11 mouse cellular contexts compared by ENCODE assay signal in the genomic region with DNA sequence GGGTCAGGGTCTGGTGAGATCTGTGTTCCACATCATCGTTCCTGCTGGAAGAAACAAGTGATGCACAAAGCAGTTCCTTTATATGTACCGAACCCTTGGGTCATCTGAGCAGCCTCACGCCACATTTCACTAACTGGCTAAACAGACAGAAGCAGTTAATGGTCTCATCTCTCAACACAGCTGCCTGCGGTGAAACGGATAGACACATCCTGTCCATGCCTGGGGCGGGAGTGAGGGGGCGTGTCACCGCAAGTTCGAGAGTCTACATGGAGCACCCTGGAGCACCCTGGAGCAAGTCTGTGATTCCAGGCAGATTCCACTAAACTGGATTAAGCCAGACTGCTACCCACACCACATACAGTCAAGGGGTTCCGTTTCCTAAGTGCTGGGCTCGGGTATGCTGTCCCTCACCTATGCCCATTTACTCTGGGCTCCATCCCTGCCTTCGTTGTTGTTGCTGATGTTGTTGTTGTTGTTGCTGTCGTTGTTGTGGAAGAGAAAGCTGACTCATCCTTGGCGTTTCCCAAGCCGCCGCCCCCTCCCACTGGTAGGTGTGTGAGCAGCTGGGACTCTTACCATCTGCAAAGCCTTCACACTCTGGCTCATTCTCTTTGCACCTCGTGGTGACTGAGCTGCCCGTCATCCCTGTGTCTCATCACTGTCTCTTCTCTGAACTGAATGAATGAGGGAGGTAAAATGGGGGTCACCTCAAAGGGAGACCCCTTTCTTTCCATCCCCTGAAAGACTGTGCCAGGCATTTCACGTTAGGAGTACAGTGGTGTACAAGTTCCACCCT.
DNase-seq lines count a peak whose midpoint lies in the region; ATAC-seq lines count a peak whose summit lies in the region.
"Had no signal": no experiment of that assay in that cellular context is flagged by ENCODE, and none has a peak within 500 bp of the region (broad histone marks: within the 10 kb centered on the region; RNA-seq: fewer than 3 reads in every experiment).

No protein-coding gene starts in this region.

- no peaks in the 10 kb centered on the region for H3K27me3 ChIP-seq in kidney, embryonic 16.5 days (ENCODE audit: insufficient read depth, low read length)
- no peaks in the 10 kb centered on the region for H3K27me3 ChIP-seq in midbrain, embryonic 16.5 days (ENCODE audit: control insufficient read depth, insufficient read depth, low read depth, low read length)
- H3K27me3 ChIP-seq in midbrain, embryonic 13.5 days = no peaks in the 10 kb centered on the region

- peak; percentile 28 for DNase-seq in embryo, embryonic 10 days (ENCODE audit: low spot score)
- DNase-seq in embryo, embryonic 10.5 days (ENCODE audit: low spot score) = no peak
- DNase-seq in kidney, adult 9 months = no peak
- DNase-seq in thymus, postnatal 14 days = peak; percentile 85
- DNase-seq in heart, adult 9 months (ENCODE audit: low spot score in 2 of 2) = no peak
- DNase-seq: adrenal gland, adult 2 months; cerebellum, postnatal 25 days had no signal

- no peaks in the 10 kb centered on the region for H3K36me3 ChIP-seq in kidney, embryonic 16.5 days (ENCODE audit: insufficient read depth, low read length)
- no peaks in the 10 kb centered on the region for H3K36me3 ChIP-seq in midbrain, embryonic 16.5 days (ENCODE audit: control insufficient read depth, insufficient read depth, low read length)
- no peaks in the 10 kb centered on the region for H3K36me3 ChIP-seq in midbrain, embryonic 13.5 days

- no peak overlapping the region for H3K4me3 ChIP-seq in kidney, embryonic 16.5 days (ENCODE audit: low read length)
- H3K4me3 ChIP-seq in midbrain, embryonic 16.5 days (ENCODE audit: low read depth, low read length) = no peak overlapping the region
- H3K4me3 ChIP-seq in midbrain, embryonic 13.5 days (replicated peaks) = no peak overlapping the region

- H3K9me3 ChIP-seq in kidney, embryonic 16.5 days (ENCODE audit: low read length) = no peaks in the 10 kb centered on the region
- no peaks in the 10 kb centered on the region for H3K9me3 ChIP-seq in midbrain, embryonic 16.5 days (replicated peaks; ENCODE audit: control insufficient read depth, low read length, poor library complexity, severe bottlenecking)
- H3K9me3 ChIP-seq in midbrain, embryonic 13.5 days = no peaks in the 10 kb centered on the region

- 47% methylated on average over 19 of the region's 19 CpGs for WGBS in kidney, embryonic 16.5 days
- 78% methylated on average over 19 of the region's 19 CpGs for WGBS in midbrain, embryonic 16.5 days
- 81% methylated on average over 19 of the region's 19 CpGs for WGBS in midbrain, embryonic 13.5 days

- H3K27ac ChIP-seq in kidney, embryonic 16.5 days (ENCODE audit: low read length) = no peak overlapping the region
- H3K27ac ChIP-seq in midbrain, embryonic 16.5 days (ENCODE audit: low read length) = no peak overlapping the region
- no peak overlapping the region for H3K27ac ChIP-seq in midbrain, embryonic 13.5 days

- peak; percentile 22; the same call in 1 of the 2 replicates for ATAC-seq in kidney, embryonic 16.5 days (ENCODE audit: low FRiP score, low TSS enrichment)
- 0 out of 2 replicates have a peak, but pooled peaks have one; percentile 11 for ATAC-seq in midbrain, embryonic 16.5 days
- ATAC-seq in midbrain, embryonic 13.5 days = no peak
- ATAC-seq: lung, postnatal 0 days had no signal

- H3K4me1 ChIP-seq in kidney, embryonic 16.5 days (ENCODE audit: insufficient read depth, low read length) = peaks cover 34% of the 10 kb centered on the region
- peaks cover 2% of the 10 kb centered on the region; the same call in 1 of the 2 replicates for H3K4me1 ChIP-seq in midbrain, embryonic 16.5 days (ENCODE audit: control insufficient read depth, insufficient read depth, low read length)
- no peaks in the 10 kb centered on the region for H3K4me1 ChIP-seq in midbrain, embryonic 13.5 days (replicated peaks)

- H3K9ac ChIP-seq in kidney, embryonic 16.5 days (replicated peaks; ENCODE audit: low read length) = no peak overlapping the region
- H3K9ac ChIP-seq in midbrain, embryonic 16.5 days (ENCODE audit: low read depth, low read length) = no peak overlapping the region
- H3K9ac ChIP-seq in midbrain, embryonic 13.5 days (replicated peaks) = no peak overlapping the region

- H3K4me2 ChIP-seq in kidney, embryonic 16.5 days (replicated peaks; ENCODE audit: low read depth, low read length) = no peak overlapping the region
- H3K4me2 ChIP-seq in midbrain, embryonic 16.5 days (ENCODE audit: low read length) = no peak overlapping the region
- H3K4me2 ChIP-seq in midbrain, embryonic 13.5 days (replicated peaks) = no peak overlapping the region

Comparison
In these comparisons a context has a peak if more than half of its experiments do, and no peak if none do; other contexts are left out.
1. DNase-seq: peak in embryo, embryonic 10 days (single experiment) and thymus, postnatal 14 days (single experiment); none in embryo, embryonic 10.5 days (single experiment), kidney, adult 9 months (single experiment) and heart, adult 9 months (0 of 2).